Mouse (Mus musculus): ENCODE results near the gene Pla2g16. TPM values are rescaled to one million over a fixed set of nuclear protein-coding genes. Genes with fewer than 3 reads are reported as not detected.

The Pla2g16 gene
- polyA plus RNA-seq, 1 experiment: 2.1 TPM

DNA sequence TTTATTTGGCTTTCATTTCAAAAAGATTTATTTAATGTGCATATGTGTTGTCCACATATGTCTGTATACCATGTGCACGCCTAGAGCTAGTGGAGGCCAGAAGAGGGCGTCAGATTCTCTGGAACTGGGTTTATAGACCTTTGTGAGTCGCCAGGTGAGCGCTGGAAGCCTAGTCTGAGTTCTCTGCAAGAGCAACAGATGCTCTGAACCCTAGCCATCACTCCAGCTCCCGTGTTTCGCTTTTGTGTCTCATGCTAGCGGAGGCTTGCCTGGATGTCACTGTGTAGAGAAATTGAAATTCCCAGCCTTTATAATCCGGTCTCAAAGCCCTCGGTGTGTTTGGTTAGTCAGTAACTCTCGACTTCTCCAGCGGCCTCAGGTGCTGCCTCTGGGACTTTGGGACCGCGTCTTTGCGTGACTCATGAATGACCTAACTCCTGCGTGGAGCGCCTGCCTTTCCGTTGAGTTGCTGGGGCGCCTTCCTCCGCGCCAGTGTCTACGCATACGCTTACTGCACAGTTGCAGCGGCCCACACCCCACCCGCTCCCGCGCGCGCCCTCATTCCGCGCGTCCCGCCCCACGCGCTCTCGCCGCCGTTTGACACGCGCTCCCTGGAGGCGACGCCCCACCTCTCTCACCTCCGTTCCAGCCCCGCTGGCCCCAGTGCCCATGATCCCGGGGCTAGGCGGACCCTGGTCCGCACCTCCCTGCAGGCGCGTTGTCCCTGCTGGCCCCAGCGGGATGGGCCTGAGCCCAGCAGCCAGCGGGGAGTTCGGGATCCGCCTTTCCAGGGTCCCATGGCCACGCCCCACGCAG, 54.9 kb downstream of the Pla2g16 start, which contains the start of gene Hrasls5:
Gene Hrasls5 (plus strand): TSS at position 600 of the 816 bp plus-strand sequence.
- Histone ChIP-seq H3K4me1 (ENCODE audit: control insufficient read depth, insufficient read depth, low read length) (peaks cover 12% of the 10 kb centered on the region), H3K27ac (ENCODE audit: control insufficient read depth, insufficient read depth, low read depth, low read length) (peak within 1 kb of the TSS; percentile 91), H3K4me3 (ENCODE audit: control insufficient read depth, low read depth, low read length) (peak within 1 kb of the TSS; percentile 87), H3K27me3 (ENCODE audit: control insufficient read depth, insufficient read depth, low read length) (no peaks in the 10 kb centered on the region), H3K36me3 (ENCODE audit: control insufficient read depth, insufficient read depth, low read length) (no peaks in the 10 kb centered on the region)
- TF ChIP-seq POLR2A (IDR thresholded peaks at IDR 0.05; ENCODE audit: control insufficient read depth, low read depth, low read length): peak; percentile 84; the same call in 1 of the 2 replicates
- no peak for TF ChIP-seq CTCF (IDR thresholded peaks at IDR 0.05; ENCODE audit: control insufficient read depth, insufficient read depth, insufficient replicate concordance, low read depth, low read length)

DNA sequence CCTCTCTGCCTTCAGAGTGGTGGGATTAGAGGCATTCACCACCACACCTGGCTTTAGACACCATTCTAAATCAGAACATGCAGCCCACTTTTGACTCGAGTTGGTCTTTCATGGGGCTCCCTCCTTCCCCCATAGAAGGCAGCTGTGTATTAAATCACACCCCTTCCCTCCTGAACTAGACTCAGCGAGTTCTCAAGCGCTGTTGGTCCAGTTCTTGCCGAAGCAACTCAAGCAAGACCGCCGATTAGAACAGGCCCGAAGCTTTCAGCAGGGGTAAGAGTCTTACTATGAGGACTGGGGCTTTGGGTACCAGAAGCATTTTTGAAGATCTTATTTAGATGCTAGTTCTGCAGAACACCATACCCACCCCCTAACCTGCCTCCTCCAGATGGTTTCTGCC, 55.9 kb downstream of the Pla2g16 start:
- peak overlapping the region; percentile 87 for H3K4me3 ChIP-seq (ENCODE audit: control insufficient read depth, low read depth, low read length)
- no peaks in the 10 kb centered on the region for H3K27me3 ChIP-seq (ENCODE audit: control insufficient read depth, insufficient read depth, low read length)
- H3K27ac ChIP-seq (ENCODE audit: control insufficient read depth, insufficient read depth, low read depth, low read length): no peak overlapping the region
- H3K4me1 ChIP-seq (ENCODE audit: control insufficient read depth, insufficient read depth, low read length): peaks cover 3% of the 10 kb centered on the region; the same call in 1 of the 2 replicates
- H3K36me3 ChIP-seq (ENCODE audit: control insufficient read depth, insufficient read depth, low read length): no peaks in the 10 kb centered on the region
- TF ChIP-seq POLR2A (IDR thresholded peaks at IDR 0.05; ENCODE audit: control insufficient read depth, low read depth, low read length) (no peak), CTCF (IDR thresholded peaks at IDR 0.05; ENCODE audit: control insufficient read depth, insufficient read depth, insufficient replicate concordance, low read depth, low read length) (no peak)

DNA sequence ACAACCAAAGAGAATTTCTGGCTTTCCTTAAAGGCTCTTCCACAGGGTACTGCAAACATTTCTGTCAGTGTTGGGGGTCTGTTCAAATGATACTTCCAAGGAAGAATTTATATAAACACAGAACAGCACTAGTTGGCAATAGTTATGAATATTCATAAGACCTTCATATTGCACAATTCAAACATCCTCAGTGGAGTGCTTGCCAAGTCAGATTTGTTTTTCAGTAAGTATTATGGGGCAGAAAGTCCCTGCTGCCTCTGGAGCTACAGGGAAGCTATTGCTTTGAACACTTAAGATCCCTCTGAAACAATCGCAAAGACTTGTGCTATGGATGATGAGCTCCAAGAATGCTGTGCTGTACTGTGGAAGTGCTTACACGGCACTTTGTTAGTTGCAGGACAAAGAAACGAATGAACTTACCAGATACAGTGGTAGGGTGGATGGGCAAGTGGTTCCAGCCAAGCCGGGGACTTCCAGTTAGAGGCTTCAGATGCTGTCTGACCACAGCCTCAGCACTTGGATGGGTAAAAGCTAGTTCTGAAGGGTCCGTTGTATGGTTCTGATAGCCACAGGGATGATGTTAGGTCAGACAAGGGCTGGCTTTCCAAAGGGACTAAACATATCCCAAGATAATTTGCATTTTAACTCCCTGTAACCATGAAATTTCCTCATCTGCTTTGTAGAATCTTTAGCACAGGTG, 59.1 kb downstream of the Pla2g16 start:
- Histone ChIP-seq H3K4me3 (ENCODE audit: control insufficient read depth, low read depth, low read length) (no peak overlapping the region), H3K27me3 (ENCODE audit: control insufficient read depth, insufficient read depth, low read length) (no peaks in the 10 kb centered on the region), H3K36me3 (ENCODE audit: control insufficient read depth, insufficient read depth, low read length) (no peaks in the 10 kb centered on the region), H3K4me1 (ENCODE audit: control insufficient read depth, insufficient read depth, low read length) (peaks cover 3% of the 10 kb centered on the region; the same call in 1 of the 2 replicates), H3K27ac (ENCODE audit: control insufficient read depth, insufficient read depth, low read depth, low read length) (no peak overlapping the region)
- TF ChIP-seq POLR2A (IDR thresholded peaks at IDR 0.05; ENCODE audit: control insufficient read depth, low read depth, low read length) (no peak), CTCF (IDR thresholded peaks at IDR 0.05; ENCODE audit: control insufficient read depth, insufficient read depth, insufficient replicate concordance, low read depth, low read length) (no peak)

DNA sequence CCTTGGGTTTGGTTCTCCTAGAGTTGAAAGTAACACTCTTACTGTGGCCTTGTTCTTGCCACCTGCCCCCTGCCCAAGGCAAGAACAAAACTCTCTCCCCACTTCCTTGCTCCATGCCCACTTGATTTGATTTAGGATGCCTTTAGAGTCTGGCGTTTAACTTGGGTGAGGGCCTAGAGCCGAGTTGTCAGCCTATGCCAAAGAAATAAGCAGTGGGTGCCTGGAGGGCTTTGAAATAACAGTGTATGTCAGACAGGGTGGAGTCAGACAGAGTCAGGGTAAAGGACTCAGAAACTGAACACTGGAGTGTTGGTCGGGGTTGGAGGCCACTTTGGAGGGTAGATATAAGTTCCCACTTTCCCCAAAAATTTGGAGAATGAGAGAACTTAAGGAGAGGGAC, 59.8 kb downstream of the Pla2g16 start:
- Histone ChIP-seq H3K4me1 (ENCODE audit: control insufficient read depth, insufficient read depth, low read length) (peaks cover 3% of the 10 kb centered on the region; the same call in 1 of the 2 replicates), H3K4me3 (ENCODE audit: control insufficient read depth, low read depth, low read length) (no peak overlapping the region), H3K36me3 (ENCODE audit: control insufficient read depth, insufficient read depth, low read length) (no peaks in the 10 kb centered on the region), H3K27ac (ENCODE audit: control insufficient read depth, insufficient read depth, low read depth, low read length) (no peak overlapping the region), H3K27me3 (ENCODE audit: control insufficient read depth, insufficient read depth, low read length) (no peaks in the 10 kb centered on the region)
- TF ChIP-seq POLR2A (IDR thresholded peaks at IDR 0.05; ENCODE audit: control insufficient read depth, low read depth, low read length): no peak
- no peak for TF ChIP-seq CTCF (IDR thresholded peaks at IDR 0.05; ENCODE audit: control insufficient read depth, insufficient read depth, insufficient replicate concordance, low read depth, low read length)

DNA sequence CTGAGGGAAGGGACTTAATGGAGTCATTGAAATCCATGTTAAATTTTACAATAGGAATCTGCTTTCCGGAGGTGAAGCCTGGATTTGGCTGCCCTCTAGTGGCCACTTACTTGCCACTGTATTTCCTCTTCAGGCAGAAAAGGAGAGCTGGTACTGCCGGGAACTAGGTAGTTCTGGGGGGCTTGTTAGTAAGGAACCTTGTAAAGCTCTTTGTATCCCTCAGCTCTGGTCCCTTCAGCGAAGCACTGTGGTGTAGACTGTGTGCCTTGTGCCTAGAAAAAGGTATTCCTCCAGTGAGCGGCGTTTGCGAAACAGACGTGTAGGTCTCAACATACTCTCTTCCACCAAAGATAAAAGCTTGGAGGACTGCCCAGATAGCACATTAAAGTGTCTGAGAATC, 60.4 kb downstream of the Pla2g16 start:
- TF ChIP-seq CTCF (IDR thresholded peaks at IDR 0.05; ENCODE audit: control insufficient read depth, insufficient read depth, insufficient replicate concordance, low read depth, low read length) (peak; percentile 28; the same call in 1 of the 2 replicates), POLR2A (IDR thresholded peaks at IDR 0.05; ENCODE audit: control insufficient read depth, low read depth, low read length) (no peak)
- H3K27ac ChIP-seq (ENCODE audit: control insufficient read depth, insufficient read depth, low read depth, low read length): no peak overlapping the region

DNA sequence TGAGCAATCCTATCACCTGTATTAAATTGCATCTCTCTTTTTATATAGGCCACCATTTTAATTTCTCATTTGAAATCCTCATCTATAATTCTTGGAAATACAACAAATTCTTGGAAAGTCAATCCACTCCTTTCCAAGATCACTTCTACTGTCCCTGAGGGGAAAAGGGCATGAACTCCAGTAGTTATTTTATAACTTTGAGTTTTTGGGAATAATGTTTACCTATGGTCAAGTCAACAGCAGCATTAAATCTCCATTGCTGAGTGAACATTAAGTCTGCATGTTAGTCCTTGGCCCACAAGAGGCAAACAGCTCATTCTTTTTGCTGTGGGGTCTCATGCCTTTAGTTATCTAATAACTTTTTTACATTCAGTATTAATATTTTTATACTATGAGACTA, 75.8 kb downstream of the Pla2g16 start:
- no peak for TF ChIP-seq POLR2A (IDR thresholded peaks at IDR 0.05; ENCODE audit: control insufficient read depth, low read depth, low read length)
- no peak for TF ChIP-seq CTCF (IDR thresholded peaks at IDR 0.05; ENCODE audit: control insufficient read depth, insufficient read depth, insufficient replicate concordance, low read depth, low read length)
- Histone ChIP-seq H3K4me3 (ENCODE audit: control insufficient read depth, low read depth, low read length) (no peak overlapping the region), H3K27me3 (ENCODE audit: control insufficient read depth, insufficient read depth, low read length) (no peaks in the 10 kb centered on the region), H3K4me1 (ENCODE audit: control insufficient read depth, insufficient read depth, low read length) (no peaks in the 10 kb centered on the region), H3K27ac (ENCODE audit: control insufficient read depth, insufficient read depth, low read depth, low read length) (no peak overlapping the region), H3K36me3 (ENCODE audit: control insufficient read depth, insufficient read depth, low read length) (no peaks in the 10 kb centered on the region)

More for the DNA sequence above, 60.4 kb downstream of the Pla2g16 start:
- Histone ChIP-seq H3K27me3 (ENCODE audit: control insufficient read depth, insufficient read depth, low read length) (no peaks in the 10 kb centered on the region), H3K4me3 (ENCODE audit: control insufficient read depth, low read depth, low read length) (no peak overlapping the region), H3K36me3 (ENCODE audit: control insufficient read depth, insufficient read depth, low read length) (no peaks in the 10 kb centered on the region), H3K4me1 (ENCODE audit: control insufficient read depth, insufficient read depth, low read length) (no peaks in the 10 kb centered on the region)

DNA sequence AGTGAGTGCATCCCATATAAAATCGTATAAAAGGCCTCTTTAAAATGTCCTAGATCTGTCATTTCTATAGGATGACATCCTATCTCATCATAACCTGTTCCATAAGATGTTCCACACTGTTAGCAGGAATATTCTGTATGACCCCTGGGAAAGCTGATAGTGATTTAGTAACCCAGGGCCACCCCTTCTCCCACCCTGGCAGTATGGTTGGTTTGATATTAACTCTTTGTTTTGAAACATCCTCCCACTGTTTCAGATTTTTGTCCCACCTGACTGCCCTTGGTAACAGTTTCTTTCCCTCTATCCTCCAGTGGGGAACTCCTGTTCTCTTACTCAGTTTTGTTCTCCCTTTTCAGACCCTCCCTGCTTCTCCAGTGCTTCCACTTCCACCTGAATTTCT, 76.5 kb downstream of the Pla2g16 start:
- no peak overlapping the region for H3K27ac ChIP-seq (ENCODE audit: control insufficient read depth, insufficient read depth, low read depth, low read length)
- no peaks in the 10 kb centered on the region for H3K27me3 ChIP-seq (ENCODE audit: control insufficient read depth, insufficient read depth, low read length)
- no peak overlapping the region for H3K4me3 ChIP-seq (ENCODE audit: control insufficient read depth, low read depth, low read length)
- H3K36me3 ChIP-seq (ENCODE audit: control insufficient read depth, insufficient read depth, low read length): no peaks in the 10 kb centered on the region
- H3K4me1 ChIP-seq (ENCODE audit: control insufficient read depth, insufficient read depth, low read length): no peaks in the 10 kb centered on the region
- TF ChIP-seq CTCF (IDR thresholded peaks at IDR 0.05; ENCODE audit: control insufficient read depth, insufficient read depth, insufficient replicate concordance, low read depth, low read length) (no peak), POLR2A (IDR thresholded peaks at IDR 0.05; ENCODE audit: control insufficient read depth, low read depth, low read length) (no peak)

Other genes with a start within 250 kb of the Pla2g16 start
- 108 and 117 TPM in 2 replicates for gene Mark2, start 215.6 kb upstream of the Pla2g16 start, polyA plus RNA-seq (2012; rRNA removed)
- 63.6 and 70.6 TPM in 2 replicates for gene Spindoc, start 174.5 kb upstream of the Pla2g16 start, polyA plus RNA-seq (2012; rRNA removed)
- 1.9 and 2.4 TPM in 2 replicates for gene 2700081O15Rik, start 139.8 kb upstream of the Pla2g16 start, polyA plus RNA-seq (2012; rRNA removed)
- gene Rtn3, start 74.2 kb upstream of the Pla2g16 start, polyA plus RNA-seq (2012; rRNA removed): 70.5 and 88.7 TPM in 2 replicates
- 188 and 193 TPM in 2 replicates for gene Atl3, start 63.4 kb upstream of the Pla2g16 start, polyA plus RNA-seq (2012; rRNA removed)
- gene Lgals12, start 49.7 kb downstream of the Pla2g16 start, polyA plus RNA-seq (2012; rRNA removed): 0.37 and 0.53 TPM in 2 replicates
- 2,582 and 2,785 TPM in 2 replicates for gene Hrasls5, start 55.1 kb downstream of the Pla2g16 start, polyA plus RNA-seq (2012; rRNA removed)
- gene Slc22a19, start 153.9 kb downstream of the Pla2g16 start, polyA plus RNA-seq (2012; rRNA removed): 0.06 and 0.11 TPM in 2 replicates
- not detected in 2 replicates for gene Slc22a26, start 245.2 kb downstream of the Pla2g16 start, polyA plus RNA-seq (2012; rRNA removed)